7 mouse cellular contexts compared by ENCODE assay signal in genomic region chr14:6756384-6757230, GRCm38 (mm10). TPM values are rescaled to one million over a fixed set of nuclear protein-coding genes. Genes with fewer than 3 reads are reported as not detected.
DNase-seq lines count a peak whose midpoint lies in the region; ATAC-seq lines count a peak whose summit lies in the region.
"Not testable (repeated sequence)": the region's sequence is repeated elsewhere in the genome, so short reads cannot be mapped to it uniquely, and the experiment has no call there.

No protein-coding gene starts in this region.

- not testable (repeated sequence) for ATAC-seq in forebrain, embryonic 14.5 days; heart, embryonic 15.5 days (replicated peaks; ENCODE audit: insufficient number of reproducible peaks, insufficient read depth, low FRiP score, low read depth); kidney, embryonic 14.5 days (ENCODE audit: low FRiP score, low TSS enrichment); liver, embryonic 12.5 days; midbrain, embryonic 16.5 days; stomach, embryonic 15.5 days (ENCODE audit: insufficient read depth, low FRiP score, low read depth)

- H3K4me2 ChIP-seq in forebrain, embryonic 14.5 days (ENCODE audit: low read length), result peak overlapping the region; percentile 44
- H3K4me2 ChIP-seq in heart, embryonic 15.5 days, result peak overlapping the region; percentile 65
- H3K4me2 ChIP-seq in kidney, embryonic 14.5 days (replicated peaks; ENCODE audit: low read depth, low read length), result peak overlapping the region; percentile 33
- H3K4me2 ChIP-seq in liver, embryonic 12.5 days, result peak overlapping the region; percentile 55
- H3K4me2 ChIP-seq in midbrain, embryonic 16.5 days (ENCODE audit: low read length), result peak overlapping the region; percentile 40
- H3K4me2 ChIP-seq in stomach, embryonic 15.5 days, result peak overlapping the region; percentile 51

- peak overlapping the region; percentile 53 for H3K9ac ChIP-seq in forebrain, embryonic 14.5 days (ENCODE audit: low read length)
- peak overlapping the region; percentile 41; the same call in 1 of the 2 replicates for H3K9ac ChIP-seq in heart, embryonic 15.5 days
- H3K9ac ChIP-seq in kidney, embryonic 14.5 days (ENCODE audit: low read depth, low read length), result 0 out of 2 replicates have a peak overlapping the region, but pooled peaks have one; percentile 28
- not testable (repeated sequence) for H3K9ac ChIP-seq in liver, embryonic 12.5 days; stomach, embryonic 15.5 days
- H3K9ac ChIP-seq in midbrain, embryonic 16.5 days (ENCODE audit: low read depth, low read length), result peak overlapping the region; percentile 46; the same call in 1 of the 2 replicates

- H3K9me3 ChIP-seq in forebrain, embryonic 14.5 days (replicated peaks; ENCODE audit: control insufficient read depth, low read length); heart, embryonic 15.5 days (replicated peaks); kidney, embryonic 14.5 days (ENCODE audit: control insufficient read depth, low read length); liver, embryonic 12.5 days (replicated peaks); midbrain, embryonic 16.5 days (replicated peaks; ENCODE audit: control insufficient read depth, low read length, poor library complexity, severe bottlenecking); stomach, embryonic 15.5 days: not testable (repeated sequence)

- not testable (repeated sequence) for H3K4me1 ChIP-seq in forebrain, embryonic 14.5 days (ENCODE audit: control insufficient read depth, insufficient read depth, low read length); heart, embryonic 15.5 days (replicated peaks); kidney, embryonic 14.5 days (ENCODE audit: control insufficient read depth, insufficient read depth, low read length); liver, embryonic 12.5 days; midbrain, embryonic 16.5 days (ENCODE audit: control insufficient read depth, insufficient read depth, low read length); stomach, embryonic 15.5 days

- not testable (repeated sequence) for H3K27ac ChIP-seq in forebrain, embryonic 14.5 days (ENCODE audit: low read depth, low read length); kidney, embryonic 14.5 days (ENCODE audit: low read depth, low read length); liver, embryonic 12.5 days; stomach, embryonic 15.5 days
- H3K27ac ChIP-seq in heart, embryonic 15.5 days, result peak overlapping the region; percentile 53; the same call in 1 of the 2 replicates
- H3K27ac ChIP-seq in midbrain, embryonic 16.5 days (ENCODE audit: low read length), result peak overlapping the region; percentile 42; the same call in 1 of the 2 replicates

- H3K27me3 ChIP-seq in forebrain, embryonic 14.5 days (replicated peaks; ENCODE audit: control insufficient read depth, insufficient read depth, low read length); heart, embryonic 15.5 days; kidney, embryonic 14.5 days (ENCODE audit: control insufficient read depth, insufficient read depth, low read length); liver, embryonic 12.5 days (replicated peaks); midbrain, embryonic 16.5 days (ENCODE audit: control insufficient read depth, insufficient read depth, low read depth, low read length); stomach, embryonic 15.5 days (replicated peaks): not testable (repeated sequence)

- peak; percentile 2 for DNase-seq in cerebellum, adult 18-20 months
- DNase-seq in forebrain, embryonic 14.5 days (ENCODE audit: low spot score), result peak; percentile 2

- peak overlapping the region; percentile 34 for H3K4me3 ChIP-seq in forebrain, embryonic 14.5 days (ENCODE audit: low read depth, low read length)
- peak overlapping the region; percentile 52 for H3K4me3 ChIP-seq in heart, embryonic 15.5 days
- peak overlapping the region; percentile 32 for H3K4me3 ChIP-seq in kidney, embryonic 14.5 days (ENCODE audit: low read length)
- H3K4me3 ChIP-seq in liver, embryonic 12.5 days, result peak overlapping the region; percentile 37
- peak overlapping the region; percentile 41 for H3K4me3 ChIP-seq in midbrain, embryonic 16.5 days (ENCODE audit: low read depth, low read length)
- peak overlapping the region; percentile 42 for H3K4me3 ChIP-seq in stomach, embryonic 15.5 days (replicated peaks)

- not testable (repeated sequence) for H3K36me3 ChIP-seq in forebrain, embryonic 14.5 days (ENCODE audit: control insufficient read depth, insufficient read depth, low read length); heart, embryonic 15.5 days; kidney, embryonic 14.5 days (ENCODE audit: control insufficient read depth, insufficient read depth, low read length); liver, embryonic 12.5 days; midbrain, embryonic 16.5 days (ENCODE audit: control insufficient read depth, insufficient read depth, low read length); stomach, embryonic 15.5 days

- 0% methylated on average over 12 of the region's 67 CpGs for WGBS in forebrain, embryonic 14.5 days
- 2% methylated on average over 22 of the region's 67 CpGs for WGBS in heart, embryonic 15.5 days
- WGBS in kidney, embryonic 14.5 days, result under 1% methylated on average over 20 of the region's 67 CpGs
- WGBS in liver, embryonic 12.5 days (ENCODE audit: insufficient replicate concordance), result 2% methylated on average over 36 of the region's 67 CpGs
- WGBS in midbrain, embryonic 16.5 days, result 1% methylated on average over 25 of the region's 67 CpGs
- WGBS in stomach, embryonic 15.5 days, result 3% methylated on average over 21 of the region's 67 CpGs

RNA-seq across cellular contexts. Expression of gene Gm3636, which starts 14.5 kb away (rescaled TPM):
- 11.1 and 13.1 TPM in 2 replicates for polyA plus RNA-seq in forebrain, embryonic 14.5 days (2014; fragmentation: Nextera tagmentation; extraction: Ambion mirVana)
- 7.7 and 7.8 TPM in 2 replicates for polyA plus RNA-seq in heart, embryonic 15.5 days (2015; fragmentation: Nextera tagmentation; extraction: Ambion mirVana)
- polyA plus RNA-seq in kidney, embryonic 14.5 days (2014; fragmentation: Nextera tagmentation; extraction: Ambion mirVana), result 4.3 and 5.6 TPM in 2 replicates
- 0.38 and 0.56 TPM in 2 replicates for polyA plus RNA-seq in liver, embryonic 12.5 days (2016; fragmentation: Nextera tagmentation; extraction: Ambion mirVana)
- polyA plus RNA-seq in midbrain, embryonic 16.5 days (2015; fragmentation: Nextera tagmentation; extraction: Ambion mirVana), result 20.3 and 22.2 TPM in 2 replicates
- polyA plus RNA-seq in stomach, embryonic 15.5 days (2015; fragmentation: Nextera tagmentation; extraction: Ambion mirVana), result 3.0 and 3.9 TPM in 2 replicates

RNA-seq across cellular contexts. Expression of gene Gm8362, which starts 17.6 kb away (rescaled TPM):
- polyA plus RNA-seq in forebrain, embryonic 14.5 days (2014; fragmentation: Nextera tagmentation; extraction: Ambion mirVana), result not detected in 2 replicates
- not detected in 2 replicates for polyA plus RNA-seq in heart, embryonic 15.5 days (2015; fragmentation: Nextera tagmentation; extraction: Ambion mirVana)
- polyA plus RNA-seq in kidney, embryonic 14.5 days (2014; fragmentation: Nextera tagmentation; extraction: Ambion mirVana), result not detected in 2 replicates
- not detected in 2 replicates for polyA plus RNA-seq in liver, embryonic 12.5 days (2016; fragmentation: Nextera tagmentation; extraction: Ambion mirVana)
- not detected in 2 replicates for polyA plus RNA-seq in midbrain, embryonic 16.5 days (2015; fragmentation: Nextera tagmentation; extraction: Ambion mirVana)
- not detected in 2 replicates for polyA plus RNA-seq in stomach, embryonic 15.5 days (2015; fragmentation: Nextera tagmentation; extraction: Ambion mirVana)

RNA-seq across cellular contexts. Expression of gene Gm8050, which starts 36.6 kb away (rescaled TPM):
- not detected in 2 replicates for polyA plus RNA-seq in forebrain, embryonic 14.5 days (2014; fragmentation: Nextera tagmentation; extraction: Ambion mirVana)
- polyA plus RNA-seq in heart, embryonic 15.5 days (2015; fragmentation: Nextera tagmentation; extraction: Ambion mirVana), result not detected in 2 replicates
- not detected in 2 replicates for polyA plus RNA-seq in kidney, embryonic 14.5 days (2014; fragmentation: Nextera tagmentation; extraction: Ambion mirVana)
- not detected in 2 replicates for polyA plus RNA-seq in liver, embryonic 12.5 days (2016; fragmentation: Nextera tagmentation; extraction: Ambion mirVana)
- not detected in 2 replicates for polyA plus RNA-seq in midbrain, embryonic 16.5 days (2015; fragmentation: Nextera tagmentation; extraction: Ambion mirVana)
- polyA plus RNA-seq in stomach, embryonic 15.5 days (2015; fragmentation: Nextera tagmentation; extraction: Ambion mirVana), result not detected in 2 replicates
